Mouse (Mus musculus): ENCODE results near the gene 1110004F10Rik.

The 1110004F10Rik gene

DNA sequence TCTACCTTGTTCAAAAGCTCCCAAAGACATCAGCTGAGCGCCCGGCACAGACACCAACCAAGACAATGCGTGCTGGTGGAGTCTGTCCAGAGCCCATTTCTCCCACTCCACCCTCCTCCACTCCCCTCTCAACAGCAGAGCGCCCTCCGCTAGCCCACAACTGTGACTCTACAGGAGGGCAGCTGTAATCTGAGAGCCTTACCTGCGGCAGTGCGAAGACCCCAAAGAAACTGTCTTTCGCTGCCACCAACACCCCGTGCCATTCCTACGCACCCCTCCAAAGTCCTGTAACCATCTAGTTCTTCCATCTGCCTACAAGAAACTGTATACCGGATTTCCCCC is at the start of gene 1110004F10Rik:
TSS of gene 1110004F10Rik (plus strand) at position 202 of the 342 bp plus-strand sequence.
- 5% methylated on average over 11 of the region's 11 CpGs for WGBS

DNA sequence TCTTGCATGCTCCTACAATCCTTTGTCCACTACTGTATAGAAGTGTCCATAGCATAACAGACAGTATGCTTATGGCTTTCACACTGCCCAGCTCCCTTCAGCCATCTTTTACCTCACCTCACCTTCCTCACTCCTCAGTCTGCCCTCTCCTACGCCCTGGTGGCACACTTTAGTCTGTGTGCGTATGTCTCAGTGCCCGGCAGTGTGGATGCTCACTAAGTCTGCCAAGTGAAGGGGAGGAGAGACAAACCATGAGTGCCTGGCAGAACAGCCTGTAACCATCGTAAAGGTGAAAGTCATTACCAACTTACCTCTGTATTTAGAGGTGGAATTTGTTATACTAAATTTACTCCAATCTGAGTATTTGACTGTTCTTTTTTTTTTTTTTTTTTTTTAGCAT is 36.5 kb upstream of the 1110004F10Rik start:
- 90% methylated on average over 4 of the region's 4 CpGs for WGBS

DNA sequence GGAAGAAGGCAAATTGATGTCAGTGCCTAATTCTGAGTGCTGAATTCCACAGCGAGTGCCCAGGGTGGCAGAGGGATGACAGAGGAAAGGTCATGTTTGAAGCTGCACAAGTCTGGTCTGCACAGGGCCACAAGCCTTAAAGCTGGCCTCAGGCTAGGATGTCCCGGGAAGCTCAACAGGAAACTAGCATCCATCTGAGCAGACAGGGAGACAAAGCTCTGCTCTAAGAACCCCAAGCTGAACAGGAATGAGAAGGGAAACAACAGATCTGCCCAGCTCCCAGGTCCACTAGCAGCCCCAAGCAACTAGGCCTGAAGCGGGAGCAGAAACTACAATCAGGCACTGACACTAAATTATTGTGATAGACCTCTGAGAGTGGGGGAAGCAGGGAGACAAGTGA is 9.2 kb upstream of the 1110004F10Rik start:
- 74% methylated on average over 3 of the region's 3 CpGs for WGBS

DNA sequence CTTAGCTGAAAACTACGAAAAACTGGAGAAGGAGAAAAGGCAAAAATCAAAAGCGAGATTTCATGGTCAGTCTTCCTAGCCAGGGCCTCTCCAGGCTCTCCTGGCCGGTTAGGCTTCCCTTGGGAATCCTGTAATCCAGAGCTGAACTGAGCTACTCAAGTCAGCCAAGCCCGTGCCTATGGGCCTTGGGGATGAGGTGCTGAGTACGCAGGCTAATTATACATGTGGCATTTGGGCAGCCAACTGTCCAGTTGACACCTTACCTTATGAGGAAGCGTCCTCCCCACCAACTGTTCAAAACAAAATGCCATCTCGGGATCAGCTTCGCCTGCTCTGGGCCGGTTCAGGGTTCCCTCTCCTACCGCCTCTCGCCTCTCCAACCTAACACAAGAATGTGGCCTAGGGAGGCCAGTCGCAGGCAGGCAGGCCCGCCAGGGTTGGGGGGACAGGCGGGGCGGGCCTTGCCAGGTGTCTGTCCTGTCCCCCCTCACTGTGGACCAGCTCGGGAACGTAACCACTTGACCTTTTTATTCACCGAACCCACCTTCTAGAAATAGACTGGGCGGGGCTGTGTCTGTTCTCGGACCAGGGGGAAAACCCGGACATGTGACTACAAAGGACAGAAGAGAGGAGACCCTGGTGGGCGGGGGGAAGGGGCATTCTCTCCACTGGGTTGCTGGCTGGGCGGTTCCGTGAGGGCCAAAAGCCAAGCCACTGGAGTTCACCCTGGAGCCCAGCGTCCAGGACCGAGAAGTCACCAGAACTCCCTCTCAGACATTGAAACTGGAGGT is 8.4 kb upstream of the 1110004F10Rik start:
- WGBS, result 46% methylated on average over 26 of the region's 26 CpGs

DNA sequence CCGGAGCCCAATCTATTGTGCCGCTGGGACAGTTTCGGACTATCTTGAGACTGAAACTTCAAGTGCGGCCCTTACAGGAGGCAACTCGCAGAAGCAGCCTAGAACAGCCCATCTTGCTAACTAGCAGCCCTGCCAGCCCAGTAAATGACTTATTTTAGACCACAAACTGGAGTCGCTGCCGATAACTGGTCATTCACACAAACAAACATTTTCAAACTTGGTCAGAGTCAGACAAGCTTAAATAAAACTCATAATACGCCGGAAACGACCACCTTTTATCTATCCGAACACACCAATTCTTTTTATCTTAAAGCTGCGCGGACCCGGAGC is 7.8 kb upstream of the 1110004F10Rik start:
- 5% methylated on average over 14 of the region's 14 CpGs for WGBS

DNA sequence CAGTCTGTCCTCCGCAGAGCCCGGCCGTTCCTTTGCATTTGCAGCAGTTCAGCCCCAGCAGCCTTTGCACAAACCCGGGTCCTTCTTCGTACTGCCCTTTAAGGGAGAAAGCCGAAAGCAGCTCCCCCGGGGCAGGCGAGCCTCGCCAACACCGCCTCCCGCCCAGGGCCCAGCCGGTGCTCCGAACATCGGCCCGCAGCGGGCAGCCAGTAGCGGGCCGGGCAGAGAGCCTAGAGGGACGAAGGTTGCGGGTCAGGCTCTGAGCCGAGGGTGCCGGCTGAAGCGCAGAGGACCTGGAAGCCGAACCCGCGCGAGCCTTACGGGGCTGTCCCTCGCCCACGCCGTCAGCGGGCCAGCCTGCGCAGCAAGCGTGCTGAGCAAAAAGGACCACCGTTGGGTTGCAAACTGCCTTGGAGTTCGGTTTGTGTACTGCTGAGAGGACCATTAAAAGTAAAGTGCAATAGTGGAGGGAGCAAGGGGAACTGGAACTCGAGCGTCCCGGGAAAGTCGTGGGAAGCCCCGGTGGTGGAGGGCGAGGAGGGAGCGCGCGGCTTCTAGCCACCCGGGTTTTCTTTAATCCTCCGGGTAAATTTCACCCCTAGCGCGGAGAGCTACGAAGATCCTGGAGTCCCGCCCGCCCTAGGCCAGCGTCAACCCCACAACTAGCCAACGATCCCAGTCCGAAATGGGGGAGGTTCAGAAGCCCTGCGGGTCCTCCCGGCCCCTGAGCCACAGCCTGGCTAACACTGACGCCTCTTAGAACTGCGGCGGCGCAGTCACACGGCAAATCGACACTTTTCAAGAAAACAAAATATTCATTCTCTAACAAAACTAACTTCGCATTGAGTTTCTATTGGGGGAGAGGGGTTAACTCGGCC is 7.2 kb upstream of the 1110004F10Rik start:
- WGBS, result 2% methylated on average over 65 of the region's 65 CpGs

DNA sequence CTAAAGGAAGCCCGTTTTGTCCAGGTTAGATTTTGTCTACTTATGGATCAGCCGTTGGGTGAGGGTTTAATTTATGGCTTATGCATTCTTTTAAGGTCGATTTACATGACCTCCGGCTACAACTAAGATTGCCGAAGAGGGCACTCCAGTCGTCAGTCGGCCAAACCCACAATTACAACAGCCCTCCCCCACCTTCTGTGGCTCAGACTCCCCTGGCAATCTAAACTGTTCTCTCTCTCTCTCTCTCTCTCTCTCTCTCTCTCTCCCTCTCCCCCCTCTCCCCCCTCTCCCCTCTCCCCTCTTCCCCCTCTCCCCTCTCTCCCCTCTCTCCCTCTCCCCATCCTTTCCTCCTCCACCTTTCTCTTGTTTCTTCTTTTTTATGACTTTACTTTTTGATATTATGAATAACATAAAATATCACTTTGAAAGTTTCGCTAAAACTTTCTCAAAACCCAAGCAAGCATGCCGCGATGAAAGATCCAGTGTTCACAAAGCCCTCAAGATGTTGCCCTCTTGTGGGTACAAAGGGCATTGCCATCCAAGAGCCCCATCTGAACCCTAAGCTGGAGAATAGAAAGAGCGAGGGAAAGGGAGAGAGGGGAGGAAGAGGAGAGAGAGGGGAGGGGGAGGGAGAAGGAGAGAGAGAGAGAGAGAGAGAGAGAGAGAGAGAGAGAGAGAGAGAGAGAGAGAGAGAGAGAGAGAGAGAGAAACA is 6.4 kb upstream of the 1110004F10Rik start:
- WGBS, result 2% methylated on average over 11 of the region's 11 CpGs

DNA sequence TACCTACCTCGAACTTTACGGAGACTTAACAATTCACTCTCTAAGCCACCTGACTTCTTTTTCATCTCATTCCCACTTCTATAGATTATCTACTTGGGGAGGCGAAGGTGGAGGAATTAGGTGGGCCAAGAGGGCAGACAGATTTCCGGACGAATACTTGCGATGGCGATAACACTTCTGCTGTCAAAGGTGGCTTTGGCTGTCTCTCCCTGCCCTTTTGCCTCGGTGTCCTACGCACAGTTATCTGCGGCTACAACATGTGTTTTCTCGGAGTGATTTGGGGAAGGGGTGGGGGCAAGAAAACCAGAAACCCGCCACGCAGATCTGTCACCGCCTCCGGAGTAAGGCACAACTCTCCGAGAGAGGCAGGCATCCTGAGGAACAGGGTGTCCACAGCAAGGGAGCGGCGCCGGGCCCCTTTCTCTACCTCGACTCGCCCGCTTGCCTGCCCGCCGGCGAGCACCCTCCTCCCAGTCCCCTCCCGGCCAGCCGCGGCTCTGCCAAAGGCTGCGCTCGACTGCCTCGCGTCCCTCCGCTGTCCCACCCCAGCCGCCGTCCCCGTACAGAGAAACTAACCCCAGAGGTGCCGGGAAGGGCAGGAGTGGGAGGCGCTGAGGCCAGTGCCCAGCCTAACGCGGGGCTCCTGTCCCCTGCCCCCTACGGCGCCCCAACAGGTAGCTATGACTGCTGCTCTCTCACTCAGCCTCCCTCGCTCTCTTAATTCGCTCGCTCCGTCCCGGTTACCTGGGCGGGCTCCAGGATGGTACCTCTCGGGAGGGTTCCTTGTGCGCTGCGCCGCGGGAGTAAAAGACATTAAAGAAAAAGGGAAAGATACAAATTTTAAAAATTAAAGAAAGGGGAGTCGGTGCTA is 5.6 kb upstream of the 1110004F10Rik start:
- 1% methylated on average over 54 of the region's 54 CpGs for WGBS

DNA sequence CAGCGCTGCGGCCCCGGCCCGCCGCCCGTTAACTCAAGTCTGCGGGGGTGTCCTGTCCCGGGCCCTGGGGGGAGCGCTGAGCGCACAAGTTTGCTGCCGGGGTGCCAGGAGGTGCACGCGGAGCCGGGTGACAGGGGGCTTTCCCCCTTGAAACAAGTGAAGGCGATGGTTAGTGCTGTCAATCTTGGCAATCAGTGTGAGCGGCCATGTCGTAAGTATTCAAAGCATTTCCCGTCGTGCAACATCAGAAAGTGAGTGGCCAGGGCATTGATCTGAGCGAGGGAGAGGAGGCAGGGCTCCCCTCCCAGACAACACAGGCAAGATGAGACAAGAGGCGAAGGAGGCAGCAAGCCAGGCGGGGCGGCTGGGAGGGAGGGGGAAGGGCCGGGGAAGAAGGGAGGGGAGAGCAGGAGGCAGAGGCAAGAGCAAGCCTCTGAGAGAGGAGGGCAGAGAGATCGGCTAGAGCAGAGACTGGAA is 4.9 kb upstream of the 1110004F10Rik start:
- WGBS, result 2% methylated on average over 25 of the region's 25 CpGs

DNA sequence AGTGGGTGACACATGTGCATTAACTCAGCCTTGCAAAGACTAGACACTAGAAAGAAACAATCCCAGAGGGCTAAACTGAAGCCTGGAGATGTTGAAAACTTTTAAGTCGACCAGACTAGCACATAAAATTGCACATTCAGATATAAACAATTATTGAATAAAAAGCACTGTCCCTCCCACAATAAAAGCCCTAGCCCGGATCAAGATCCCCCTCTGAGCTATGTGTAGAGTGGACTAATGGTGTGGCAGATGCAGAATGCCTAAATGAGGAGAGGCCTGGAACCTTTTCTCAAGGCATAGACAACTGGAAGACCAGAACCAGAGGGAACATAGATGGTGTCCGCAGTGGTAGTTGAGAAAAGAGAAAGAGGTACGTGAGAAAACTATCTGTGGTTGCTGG is 3.7 kb upstream of the 1110004F10Rik start:
- WGBS, result 79% methylated on average over 4 of the region's 4 CpGs

DNA sequence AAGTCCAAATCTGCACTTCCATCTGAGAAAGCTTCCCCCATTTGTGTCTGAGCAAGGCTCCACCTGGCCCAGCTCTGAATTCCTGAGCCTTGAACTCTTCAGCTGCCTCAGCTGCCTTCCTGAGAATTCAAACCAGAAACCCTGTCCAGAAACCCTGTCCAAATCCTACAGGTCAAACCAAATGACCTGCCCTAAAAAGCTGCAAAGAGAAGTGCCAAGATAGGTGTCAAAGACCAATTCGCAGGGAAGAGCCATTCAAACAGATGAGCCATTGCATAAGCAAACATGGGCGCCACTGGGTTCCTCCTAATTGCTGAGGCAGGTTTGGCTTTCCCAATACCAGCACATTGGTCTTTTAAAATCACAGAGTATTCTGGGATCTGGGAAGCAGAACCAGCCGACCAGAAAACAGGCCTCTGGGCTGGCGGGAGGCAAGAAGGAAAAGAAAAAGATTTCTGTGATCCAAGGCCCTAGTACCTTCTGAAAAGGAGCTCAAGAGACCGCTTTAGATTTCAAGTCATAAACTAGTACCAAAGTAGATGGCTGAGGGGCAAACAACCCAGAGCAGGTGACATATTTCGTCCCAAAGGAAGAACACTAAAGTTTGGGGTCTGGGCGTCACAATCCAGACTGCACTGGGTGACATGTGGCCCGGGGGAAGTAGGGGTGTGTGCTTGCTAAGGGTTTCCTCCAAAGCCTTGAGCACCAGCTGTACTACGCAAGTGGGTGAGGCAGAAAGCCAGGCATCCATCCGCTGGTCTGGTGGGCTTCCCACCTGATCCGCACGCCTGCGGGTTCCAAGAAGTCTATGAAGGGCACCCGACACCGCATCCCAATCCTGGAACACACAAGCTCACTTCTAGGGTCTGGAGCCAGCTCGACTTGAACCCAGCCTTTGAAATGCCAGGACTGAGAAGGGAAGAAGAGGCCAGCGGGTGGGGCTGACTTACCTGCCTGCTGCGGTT is 2.3 kb upstream of the 1110004F10Rik start:
- 59% methylated on average over 18 of the region's 18 CpGs for WGBS

DNA sequence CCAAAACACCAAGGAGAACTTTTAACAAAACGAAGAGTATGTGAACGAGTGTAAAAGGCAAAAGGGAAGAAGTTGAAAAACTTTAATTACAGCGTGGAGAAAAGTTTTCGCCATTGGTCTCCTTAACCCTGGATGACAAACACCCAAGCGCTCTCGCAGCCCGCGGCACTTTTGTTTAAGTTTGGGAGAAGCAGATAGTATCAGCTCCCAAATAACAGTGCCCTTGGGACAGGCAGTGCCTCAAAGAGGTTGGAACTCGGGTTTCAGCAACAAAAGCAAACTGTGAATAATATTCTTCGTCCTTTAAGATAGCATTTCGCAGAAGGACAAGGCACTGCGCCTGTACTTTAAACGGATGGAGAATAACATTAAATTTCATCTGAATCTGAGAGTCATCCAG is 1.2 kb upstream of the 1110004F10Rik start:
- 24% methylated on average over 13 of the region's 13 CpGs for WGBS

DNA sequence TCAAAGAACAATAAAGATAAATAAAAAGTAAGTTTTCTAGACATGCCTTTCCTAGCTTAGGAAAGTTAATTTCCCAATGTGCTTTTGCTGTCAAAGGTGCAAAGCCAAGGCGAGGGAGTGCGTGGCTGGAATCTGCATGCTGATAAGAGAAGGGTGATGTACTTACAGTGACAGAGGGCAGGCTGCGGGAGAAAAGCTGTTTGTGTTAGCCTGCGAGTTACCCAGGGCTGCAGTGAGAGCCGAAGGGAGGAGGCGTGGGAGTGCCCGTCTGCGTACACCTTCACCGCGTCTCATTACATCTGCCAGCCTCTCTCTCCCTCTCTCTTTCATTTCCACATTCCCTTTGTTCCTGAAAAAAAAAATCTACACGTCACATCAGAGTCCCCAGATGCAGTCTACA is 686 bp upstream of the 1110004F10Rik start, which contains the start of gene Sox6:
TSS of gene Sox6 (minus strand) at position 286 of the 400 bp plus-strand sequence.
- 15% methylated on average over 11 of the region's 11 CpGs for WGBS

DNA sequence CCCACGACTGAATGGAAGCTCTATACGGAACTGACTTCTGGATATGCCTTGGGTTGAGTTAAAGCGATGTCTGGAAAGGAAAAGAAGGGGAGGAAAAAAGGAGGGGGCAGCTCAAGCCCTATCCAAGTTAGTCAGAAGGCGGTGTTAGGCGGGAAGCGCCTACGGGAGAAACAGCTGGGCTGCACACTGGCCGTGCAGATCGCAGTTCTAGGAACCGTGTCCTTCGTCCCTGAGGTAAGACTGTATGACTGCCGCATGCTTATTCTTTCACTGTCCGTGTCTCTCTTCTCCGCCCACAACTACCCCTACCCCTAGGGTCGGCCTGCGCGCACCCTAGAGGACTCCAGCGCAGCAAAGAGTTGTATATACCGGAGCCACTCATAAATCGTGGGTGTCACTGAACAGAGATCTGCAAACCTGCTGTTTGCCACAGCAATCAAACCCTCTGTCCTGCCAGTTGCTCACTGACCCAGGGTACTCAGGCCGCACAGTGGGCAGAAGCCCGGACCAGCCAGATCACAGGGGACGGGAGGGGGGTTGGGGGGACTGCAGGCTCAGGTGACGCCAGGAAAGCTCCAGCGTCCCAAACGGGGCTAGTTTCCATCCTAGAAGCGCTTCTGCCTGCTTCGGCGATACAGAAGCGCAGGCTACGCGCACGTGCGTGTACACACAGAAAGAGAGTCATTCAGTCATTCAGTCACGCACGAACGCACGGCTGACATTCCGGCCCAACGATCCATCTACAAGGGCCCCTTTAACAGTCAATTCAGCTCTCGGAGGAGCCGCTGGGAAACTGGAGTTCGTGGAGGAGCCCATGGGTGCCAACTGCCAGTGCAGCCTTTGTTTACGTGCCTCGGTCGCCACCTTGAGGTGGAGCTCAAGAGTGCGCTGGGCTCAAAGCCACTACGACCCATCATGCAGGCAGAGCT is 605 bp downstream of the 1110004F10Rik start:
- WGBS, result 1% methylated on average over 48 of the region's 48 CpGs

DNA sequence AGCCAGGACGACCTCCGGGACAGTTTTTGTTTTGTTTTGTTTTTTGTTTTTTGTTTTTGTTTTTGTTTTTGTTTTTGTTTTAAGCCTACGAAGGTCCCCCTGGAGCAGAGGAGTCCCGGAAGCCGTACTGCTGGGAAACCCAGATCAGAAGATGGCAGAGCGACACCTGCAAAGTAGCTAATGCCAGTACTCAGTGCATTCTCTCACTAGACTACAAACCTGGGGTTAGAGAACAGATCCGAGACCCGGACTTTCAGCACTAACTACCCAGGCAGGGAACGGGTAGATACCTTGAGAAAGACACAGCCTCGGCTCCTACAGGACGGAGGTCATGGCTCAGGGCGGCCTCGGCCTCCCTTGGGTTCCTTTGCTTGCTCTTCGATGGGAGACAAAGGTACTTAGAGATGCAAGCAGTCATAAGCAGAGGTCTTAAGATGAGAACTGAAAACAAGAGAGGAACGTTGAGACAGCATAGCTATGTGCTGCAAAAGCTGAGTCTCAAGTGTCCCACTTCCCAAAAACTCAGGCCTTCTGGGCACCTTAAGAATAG is 1.3 kb downstream of the 1110004F10Rik start:
- WGBS, result 30% methylated on average over 15 of the region's 15 CpGs

DNA sequence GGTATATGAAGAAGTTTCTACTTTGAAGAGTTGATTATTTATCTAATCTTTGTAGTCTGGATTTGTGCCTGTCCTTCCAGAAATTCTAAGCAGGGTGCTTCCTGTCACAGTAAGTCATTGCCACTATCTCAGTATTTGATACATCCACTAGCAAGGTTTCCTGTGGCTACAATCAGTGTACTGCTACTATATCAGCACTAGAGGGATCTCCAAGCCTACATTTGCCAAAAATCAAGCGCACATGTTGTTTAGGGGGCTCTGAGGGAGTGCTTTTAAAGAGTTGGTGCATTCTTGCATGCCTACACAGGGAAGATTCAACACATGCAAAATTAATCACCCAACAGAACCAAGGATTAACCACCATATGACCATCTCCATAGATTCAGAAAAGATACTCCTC is 21.5 kb downstream of the 1110004F10Rik start:
- 29% methylated on average over 1 of the region's 1 CpGs for WGBS

DNA sequence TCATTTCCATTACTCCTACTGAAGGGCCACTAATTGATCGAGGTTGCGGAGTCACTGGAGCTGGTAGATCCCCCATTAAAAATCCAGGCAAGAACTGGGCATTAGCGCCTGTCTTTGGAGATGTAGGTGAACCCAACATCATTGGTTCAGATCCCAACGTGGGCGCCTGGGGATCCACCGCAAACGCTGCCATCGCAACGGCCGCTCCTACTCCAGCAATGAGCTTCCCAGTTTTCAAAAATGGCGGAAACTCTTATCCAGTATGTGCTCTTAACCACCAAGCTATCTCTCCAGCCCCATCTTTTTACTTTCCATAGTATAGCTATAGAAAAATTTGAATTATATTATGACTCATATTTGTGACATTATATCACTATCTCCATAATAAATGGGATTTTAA is 45.2 kb downstream of the 1110004F10Rik start, which contains the start of gene Gm4353:
TSS of gene Gm4353 (minus strand) at position 270 of the 400 bp plus-strand sequence.
- WGBS, result 96% methylated on average over 11 of the region's 11 CpGs

DNA sequence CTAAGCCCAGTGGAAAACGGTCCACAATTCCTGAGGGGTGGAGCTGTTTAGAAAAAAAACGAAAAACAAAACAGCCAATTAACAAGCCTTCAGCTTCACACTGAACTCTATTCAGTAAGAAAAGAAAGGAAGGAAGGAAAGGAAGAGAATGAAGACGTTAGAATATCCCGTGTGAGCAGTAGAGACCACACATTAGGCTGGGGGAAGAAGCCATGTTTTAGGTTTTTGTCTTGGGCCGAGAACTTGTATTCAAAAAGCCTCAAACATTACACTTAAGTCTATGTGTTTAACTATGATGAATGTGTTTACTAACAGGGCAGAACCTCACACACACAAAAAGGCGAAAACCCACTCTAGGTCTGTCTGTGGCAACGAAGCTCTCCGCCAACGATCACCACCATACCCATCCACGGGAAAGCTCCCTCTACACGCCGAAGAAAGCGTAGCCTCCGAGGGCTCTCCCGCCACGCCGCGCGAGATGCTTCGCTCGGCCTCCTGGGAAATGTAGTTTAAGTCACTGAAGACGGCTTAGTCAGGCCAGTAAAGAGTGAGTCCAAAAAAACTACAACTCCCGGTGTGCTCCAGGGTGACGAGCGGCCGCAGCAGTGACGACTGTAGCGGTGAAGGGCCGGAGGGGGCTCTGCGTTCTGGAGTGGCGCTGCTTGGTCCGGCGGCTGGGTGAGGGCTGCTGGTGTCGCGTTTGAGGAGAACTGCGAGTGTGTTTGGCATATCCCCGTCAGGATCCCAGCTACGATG is 53.7 kb downstream of the 1110004F10Rik start:
- under 1% methylated on average over 38 of the region's 38 CpGs for WGBS
